Mouse (Mus musculus): Measurements from ENCODE around the gene Cdca7l.
"Not testable (repeated sequence)": the region's sequence is repeated elsewhere in the genome, so short reads cannot be mapped to it uniquely, and the experiment has no call there.

Cdca7l gene

DNA sequence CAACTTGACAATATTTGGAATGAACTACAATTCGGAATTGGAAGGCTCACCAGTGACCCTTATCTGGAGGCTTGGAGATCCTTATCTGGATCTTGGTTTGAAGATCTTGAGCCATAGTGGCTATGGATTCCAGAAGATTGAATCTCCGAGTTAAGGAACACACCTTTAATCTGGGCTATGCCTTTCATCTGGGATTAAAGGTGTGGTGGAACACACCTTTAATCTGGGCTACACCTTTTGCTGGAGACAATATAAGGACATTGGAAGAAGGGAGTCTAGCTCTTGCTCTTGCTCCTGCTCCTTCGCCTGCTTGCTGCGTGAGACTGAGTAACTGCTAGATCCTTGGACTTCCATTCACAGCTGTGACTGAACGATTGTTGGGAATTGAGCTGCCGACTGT, at the start of gene Cdca7l:
Gene Cdca7l (plus strand): TSS at position 301 of the 400 bp plus-strand sequence.
- DNase-seq (ENCODE audit: low read depth, low spot score): not testable (repeated sequence)

DNA sequence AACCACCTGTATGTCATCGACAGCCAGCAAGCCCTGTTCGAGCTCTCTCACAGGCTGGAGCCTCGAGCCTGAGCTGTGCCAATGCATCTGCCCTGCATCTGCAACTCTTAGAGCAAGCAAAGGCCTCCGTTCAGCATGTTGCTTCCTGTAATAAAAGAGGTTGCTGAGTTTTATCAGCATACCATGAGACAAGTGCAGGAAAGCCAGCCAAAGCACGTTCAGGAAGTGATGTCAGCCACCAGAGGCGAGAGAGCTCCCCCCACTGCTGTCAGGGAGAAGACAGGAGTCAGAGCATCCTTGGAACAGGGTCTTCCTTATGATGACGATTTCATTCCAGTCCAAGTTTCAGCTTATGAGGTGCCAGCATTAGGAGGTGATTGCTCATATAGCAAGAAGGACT, 48.1 kb upstream of the Cdca7l start:
- DNase-seq (ENCODE audit: low read depth, low spot score): peak; percentile 34

DNA sequence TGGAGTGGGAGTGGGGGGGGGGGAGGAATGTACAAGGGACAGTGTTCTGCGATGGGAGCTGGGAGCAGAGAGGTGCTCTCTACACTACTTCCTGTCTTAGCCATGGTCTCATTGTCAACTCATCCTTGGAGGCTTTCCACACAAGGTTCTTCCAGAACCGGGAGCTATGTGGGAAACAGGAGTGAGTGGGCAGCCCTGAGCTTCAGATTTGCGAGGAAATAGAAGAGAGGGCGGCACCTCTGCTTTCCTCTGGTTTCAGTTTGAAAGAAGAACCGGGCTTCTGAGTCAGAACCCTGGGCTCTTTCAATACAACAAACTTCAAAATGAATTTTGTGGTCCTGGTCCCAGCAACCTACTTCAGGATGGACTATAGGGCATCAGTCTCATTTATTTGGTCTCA, 43.7 kb upstream of the Cdca7l start:
- no peak for DNase-seq (ENCODE audit: low read depth, low spot score)

DNA sequence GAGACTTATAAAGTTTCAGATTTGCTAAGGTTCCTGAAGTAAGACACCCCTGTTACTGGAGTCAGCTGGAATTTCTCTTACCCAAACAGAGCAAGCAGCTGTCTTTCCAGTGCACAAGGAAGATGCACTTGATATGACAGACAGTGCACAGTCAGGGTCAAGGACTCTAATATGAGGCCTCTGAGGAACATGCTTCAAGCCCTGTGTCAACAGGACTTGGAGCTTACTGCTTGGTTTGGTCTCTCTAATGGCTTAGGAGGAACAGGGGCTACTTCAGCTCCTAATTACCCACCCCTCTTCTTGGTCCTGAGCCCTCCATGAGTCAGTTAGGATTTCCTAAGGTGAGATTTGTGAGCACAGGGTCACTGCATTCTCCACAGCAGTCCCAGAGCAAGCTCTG, 43.2 kb upstream of the Cdca7l start:
- DNase-seq (ENCODE audit: low read depth, low spot score): no peak

DNA sequence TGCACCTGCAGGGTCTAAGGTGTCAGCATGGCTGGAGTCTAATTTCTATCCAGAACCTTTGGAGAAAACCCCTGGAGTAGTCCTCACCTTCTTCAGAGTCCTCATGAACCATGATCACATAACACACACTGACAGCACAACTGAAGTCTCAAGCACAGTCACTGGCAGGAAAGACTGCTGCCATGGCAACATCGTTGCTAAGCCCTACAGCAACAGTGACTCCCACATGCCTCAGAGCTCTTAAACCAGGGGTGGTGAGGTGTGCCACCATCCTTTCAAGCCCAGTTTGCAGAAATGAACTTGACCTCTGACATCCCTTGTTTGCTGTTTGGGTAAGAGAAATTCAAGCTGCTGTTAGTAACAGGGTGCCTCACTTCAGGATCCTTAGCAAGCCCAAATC, 42.4 kb upstream of the Cdca7l start:
- peak; percentile 73 for DNase-seq (ENCODE audit: low read depth, low spot score)

DNA sequence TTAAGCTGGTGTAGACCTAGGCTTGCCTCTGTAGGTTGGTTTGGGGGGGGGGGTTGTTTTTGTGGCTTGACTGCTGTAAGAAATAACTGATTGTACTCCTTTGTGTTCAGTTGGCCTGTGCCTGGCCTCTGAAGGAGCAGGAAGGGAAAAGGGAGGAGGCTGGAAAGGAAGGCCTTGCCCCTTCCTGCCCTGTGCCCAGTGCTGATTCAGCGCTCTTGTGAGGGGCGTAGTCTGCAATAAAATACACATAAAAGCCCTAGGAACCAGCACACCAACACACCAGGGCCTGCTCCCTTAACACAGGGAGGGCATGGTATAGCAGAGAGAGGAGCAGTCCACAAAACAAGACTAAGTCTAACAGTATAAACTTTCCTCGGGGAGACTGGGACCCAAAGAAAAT, 40.8 kb upstream of the Cdca7l start:
- no peak for DNase-seq (ENCODE audit: low read depth, low spot score)

DNA sequence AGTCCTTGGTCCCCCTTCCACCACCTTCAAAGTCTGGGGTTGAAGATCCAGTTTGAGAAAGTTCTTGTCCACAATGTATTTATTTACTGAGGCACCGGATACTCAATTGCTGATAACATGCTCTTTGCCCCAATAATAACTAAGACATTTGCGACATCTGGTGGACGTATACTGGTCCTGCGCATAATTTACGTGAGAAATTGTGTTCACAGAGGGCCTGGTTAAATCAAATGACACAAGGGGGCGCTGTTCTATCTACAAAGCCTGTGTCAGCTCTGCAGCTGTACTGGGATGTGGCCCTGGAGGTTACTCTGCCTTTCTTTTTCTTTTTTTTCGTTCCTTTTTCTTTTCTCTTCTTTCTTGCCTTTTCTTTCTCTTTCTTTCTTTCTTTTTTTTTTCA, 39.2 kb upstream of the Cdca7l start:
- peak; percentile 91 for DNase-seq (ENCODE audit: low read depth, low spot score)

DNA sequence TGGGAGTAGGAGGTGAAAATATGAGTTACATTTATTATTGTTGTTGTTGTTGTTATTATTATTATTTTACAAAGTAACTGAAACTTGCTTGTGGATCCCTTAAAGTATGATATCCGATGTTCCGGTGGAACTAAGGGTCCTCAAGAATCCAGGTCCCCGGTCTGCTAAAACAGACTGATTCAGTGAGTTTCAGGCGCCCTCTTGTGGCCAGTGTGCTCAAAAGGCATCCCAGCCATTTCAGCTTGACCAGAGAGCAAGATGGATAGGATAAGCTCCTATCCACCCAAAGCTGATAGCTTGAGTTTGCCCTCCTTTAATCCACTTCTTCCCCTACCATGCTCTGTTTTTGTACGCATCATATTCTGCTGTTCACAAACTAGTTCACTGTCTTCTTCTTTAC, 35.0 kb upstream of the Cdca7l start:
- DNase-seq (ENCODE audit: low read depth, low spot score): peak; percentile 80

DNA sequence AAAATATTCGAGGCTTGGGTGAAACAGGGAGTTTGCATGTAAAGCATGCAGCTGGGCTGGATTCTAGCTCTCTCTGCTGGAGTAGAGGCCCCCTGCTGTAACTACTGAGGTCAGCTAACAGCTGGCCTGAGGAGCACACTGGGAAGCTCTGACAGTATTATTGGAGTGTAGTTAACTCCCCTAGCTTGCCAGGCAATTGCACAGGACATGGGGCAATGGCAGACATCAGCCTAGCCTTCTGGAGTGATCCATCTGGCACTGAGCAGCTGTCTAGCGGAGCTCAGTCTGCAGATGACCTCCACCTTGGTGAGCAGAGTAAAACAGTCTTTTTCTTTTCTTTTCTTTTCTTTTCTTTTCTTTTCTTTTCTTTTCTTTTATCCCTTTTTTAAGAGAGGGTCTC, 33.9 kb upstream of the Cdca7l start:
- no peak for DNase-seq (ENCODE audit: low read depth, low spot score)

DNA sequence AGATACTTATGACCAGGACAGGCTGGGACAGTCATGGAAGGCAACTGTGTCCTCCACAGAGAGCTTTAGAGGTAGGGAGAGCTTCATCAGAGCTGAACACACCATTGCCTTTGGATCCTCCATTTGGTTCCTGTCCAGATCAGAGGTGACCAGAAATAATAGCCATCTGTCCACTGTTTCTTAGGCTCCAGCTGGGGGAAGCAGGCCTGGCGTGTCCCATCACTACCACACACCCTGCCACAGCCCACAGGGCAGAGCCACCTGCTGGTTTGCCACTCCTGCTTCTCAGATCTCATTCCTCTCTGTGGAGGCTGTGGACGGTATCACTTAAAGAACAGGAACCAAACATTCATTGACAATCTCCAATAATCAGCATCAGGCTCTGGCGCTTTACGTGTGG, 32.9 kb upstream of the Cdca7l start:
- no peak for DNase-seq (ENCODE audit: low read depth, low spot score)

DNA sequence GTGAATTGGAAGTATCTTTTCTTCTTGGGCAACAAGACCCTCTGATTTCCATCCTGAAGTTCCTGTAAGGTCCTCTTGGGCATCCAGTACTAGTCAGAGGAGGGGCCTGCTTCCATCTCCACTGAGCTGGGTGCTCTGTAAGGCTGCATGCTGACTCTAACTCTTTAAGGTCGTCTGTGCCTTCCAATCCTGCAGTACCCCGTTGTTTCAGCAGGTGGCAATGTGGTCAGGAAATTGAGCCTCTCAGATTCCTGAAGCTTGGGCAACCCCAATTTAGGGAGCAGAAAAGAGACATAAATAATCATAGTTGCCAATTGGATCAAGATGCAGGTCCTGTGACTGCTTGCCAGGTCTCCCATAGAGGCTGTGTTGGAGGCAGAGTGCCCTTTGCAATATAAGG, 31.5 kb upstream of the Cdca7l start:
- peak; percentile 69 for DNase-seq (ENCODE audit: low read depth, low spot score)

DNA sequence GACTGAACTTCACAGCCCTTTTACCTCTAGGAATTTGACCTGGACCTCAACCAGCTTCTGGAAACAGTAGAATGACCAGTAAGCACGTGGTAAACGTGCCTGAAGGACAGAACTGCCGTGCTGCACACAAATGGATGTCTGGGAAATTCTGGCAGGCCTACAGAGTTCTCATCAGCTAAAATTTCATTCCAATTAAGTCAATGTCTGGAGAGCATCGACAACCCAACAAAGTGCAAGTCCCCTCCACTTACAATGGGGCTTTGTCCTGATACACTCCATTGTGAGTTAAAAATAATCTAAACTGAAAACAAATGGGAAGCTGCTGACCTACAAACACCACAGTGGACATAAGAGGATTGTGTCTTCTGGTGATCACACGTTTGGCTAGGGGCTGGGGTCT, 27.2 kb upstream of the Cdca7l start:
- DNase-seq (ENCODE audit: low read depth, low spot score): no peak

DNA sequence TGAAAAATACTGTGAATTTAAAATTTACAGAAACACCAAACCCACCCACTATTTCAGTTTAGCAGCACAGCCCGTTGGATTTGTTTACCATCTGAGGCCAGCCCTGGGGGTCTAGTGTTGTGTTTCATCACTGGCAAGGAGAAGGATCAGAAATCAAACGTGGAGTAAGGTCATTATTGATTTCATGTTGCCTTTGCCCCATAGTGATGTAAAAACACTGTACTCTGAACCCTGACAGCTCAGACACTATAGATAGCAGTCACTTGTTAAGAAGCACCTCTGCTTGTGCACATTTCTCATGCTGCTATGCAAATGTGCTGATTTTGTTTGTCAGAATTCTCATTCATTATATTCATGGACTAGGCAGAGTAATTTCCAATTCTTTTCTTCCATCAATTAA, 22.7 kb upstream of the Cdca7l start:
- no peak for DNase-seq (ENCODE audit: low read depth, low spot score)

DNA sequence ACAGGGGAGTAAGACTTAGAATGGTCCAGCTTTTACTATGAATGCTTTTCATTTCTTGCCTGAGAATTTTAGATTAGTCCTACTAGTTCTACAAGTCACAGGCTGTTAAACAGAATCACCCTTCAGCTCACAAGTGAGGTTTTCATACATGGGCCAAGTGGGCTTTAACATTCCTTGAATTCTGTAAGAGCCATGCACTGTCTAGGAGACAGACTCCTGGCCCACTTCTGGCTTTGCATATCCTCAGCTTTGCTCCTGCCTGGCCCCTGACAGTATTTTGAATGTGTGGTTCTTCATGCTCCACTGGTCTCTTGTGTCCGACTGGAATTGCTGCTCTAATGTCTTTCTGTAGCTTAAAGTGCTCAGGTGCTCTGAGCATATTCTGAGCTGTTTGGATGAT, 20.7 kb upstream of the Cdca7l start:
- no peak for DNase-seq (ENCODE audit: low read depth, low spot score)

DNA sequence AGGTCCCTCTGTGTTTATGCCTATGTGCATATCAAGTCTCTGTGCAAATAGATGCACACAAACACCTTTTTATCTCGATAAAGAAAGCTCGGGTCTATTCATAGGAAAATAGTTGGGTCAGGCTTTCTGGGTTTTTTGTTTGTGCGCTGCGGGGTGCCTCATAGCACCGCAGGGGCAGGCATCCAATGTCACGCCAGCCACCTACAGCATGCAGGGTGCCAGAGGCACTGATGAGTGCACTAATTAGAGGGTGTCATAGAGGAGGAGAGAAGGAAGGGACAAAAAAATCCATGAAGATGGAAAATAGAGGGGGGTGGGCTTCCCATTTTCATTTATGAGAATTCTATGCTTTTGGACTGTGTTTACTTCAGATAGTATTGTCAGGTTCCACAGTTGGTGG, 17.5 kb upstream of the Cdca7l start:
- DNase-seq (ENCODE audit: low read depth, low spot score): no peak

DNA sequence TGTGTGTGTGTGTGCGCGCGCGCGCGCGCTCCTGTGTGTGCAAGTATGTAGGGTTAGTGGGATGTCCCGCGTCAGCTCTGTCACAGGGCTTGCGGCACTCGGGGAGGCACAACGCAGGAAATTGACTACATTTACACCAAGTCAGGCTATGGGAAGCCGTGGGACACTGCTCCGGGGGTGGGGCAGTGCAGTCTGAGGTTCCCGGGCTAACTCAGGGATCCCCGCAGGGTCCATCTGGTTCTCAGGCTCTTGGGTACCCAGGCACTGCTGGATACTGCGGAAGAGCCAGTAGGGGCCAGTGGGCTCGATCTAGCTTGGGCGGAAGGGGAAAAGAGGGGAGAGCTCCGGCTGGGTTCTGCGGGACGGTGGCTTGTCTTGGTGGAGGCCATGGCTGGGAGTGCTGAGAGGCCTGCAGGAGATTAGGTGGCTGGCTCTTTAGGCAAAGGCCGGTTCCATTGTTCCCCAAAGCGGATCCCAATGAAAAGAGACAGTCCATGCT, 15.5 kb upstream of the Cdca7l start:
- no peak for DNase-seq (ENCODE audit: low read depth, low spot score)

DNA sequence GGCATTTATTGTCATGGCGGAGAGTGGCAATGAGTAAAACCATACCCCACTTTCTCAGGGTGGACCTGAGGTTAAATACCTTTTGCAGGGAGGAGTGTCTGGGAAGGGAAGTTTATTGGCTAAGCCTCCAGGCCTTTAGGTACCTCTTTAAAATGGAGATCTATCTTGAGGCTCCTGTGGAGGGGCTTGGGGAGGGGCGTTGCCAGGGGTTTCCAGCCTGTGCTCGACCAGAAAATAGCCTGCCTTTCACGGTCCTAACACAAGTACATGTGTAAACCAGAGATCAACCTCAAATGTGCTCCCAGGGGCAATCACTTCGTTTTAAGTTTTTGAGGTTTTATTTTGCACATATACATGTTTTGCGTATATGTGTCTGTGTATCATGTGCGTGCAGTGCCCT, 15.1 kb upstream of the Cdca7l start:
- no peak for DNase-seq (ENCODE audit: low read depth, low spot score)

DNA sequence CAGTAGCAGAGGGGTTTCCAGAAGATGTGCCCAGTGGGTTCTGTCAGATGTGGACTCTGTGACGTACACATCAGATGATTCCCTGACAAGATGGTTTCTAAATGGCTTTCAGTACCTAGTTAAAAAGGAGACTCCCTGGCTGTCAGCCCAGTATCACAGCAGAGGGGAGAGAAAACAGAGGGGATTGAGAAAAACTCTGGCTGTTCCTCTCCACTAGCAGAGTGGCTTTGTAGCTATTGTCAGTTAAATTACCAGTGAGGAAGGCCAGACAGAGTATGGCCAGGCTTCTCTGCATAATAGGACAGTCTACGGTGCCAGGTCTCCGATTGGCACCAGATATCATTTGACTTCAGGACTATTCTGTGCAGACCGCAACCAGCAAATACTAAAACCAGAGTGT, 8.8 kb upstream of the Cdca7l start:
- DNase-seq (ENCODE audit: low read depth, low spot score): no peak

DNA sequence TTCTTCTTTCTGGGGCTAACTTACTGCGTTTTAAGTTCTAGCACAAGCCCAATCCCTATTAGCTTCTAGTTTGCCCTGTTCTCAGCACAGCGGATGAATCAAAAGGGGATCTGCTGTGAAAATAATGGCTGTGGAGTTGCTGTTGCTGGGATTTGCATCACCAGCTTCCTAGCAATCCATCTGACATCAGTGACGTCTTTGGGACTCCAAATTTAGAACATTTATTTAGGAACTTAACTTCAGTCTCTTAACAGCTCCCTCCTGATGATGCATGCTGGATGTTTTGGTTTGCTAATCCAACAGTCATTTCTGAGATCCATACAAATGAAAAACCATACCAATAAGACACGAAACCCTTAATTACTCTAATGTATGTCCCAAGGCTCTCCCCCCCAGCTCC, 1.5 kb downstream of the Cdca7l start:
- DNase-seq (ENCODE audit: low read depth, low spot score): no peak

DNA sequence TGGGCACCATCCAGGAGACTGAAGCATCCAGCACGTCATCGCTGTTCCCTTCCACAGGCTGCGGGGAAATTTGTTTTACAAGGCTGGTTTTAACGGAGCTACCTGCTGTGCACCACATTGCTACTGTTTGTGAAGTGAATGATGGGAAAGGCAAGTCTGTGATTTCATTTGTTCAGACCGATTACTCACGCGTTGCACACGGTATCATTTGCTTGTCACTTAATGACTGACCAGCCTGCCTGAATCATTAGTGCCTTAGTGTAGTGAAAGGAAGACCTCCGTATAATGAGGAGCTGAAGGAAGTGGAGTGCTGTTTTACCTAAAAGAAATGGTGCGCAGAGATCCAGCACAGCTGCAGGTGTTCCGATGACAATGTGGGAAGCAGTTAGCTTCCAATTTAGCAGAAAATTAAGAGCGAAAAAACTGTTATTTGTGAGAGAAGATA, 1.9 kb downstream of the Cdca7l start:
- DNase-seq (ENCODE audit: low read depth, low spot score): no peak

DNA sequence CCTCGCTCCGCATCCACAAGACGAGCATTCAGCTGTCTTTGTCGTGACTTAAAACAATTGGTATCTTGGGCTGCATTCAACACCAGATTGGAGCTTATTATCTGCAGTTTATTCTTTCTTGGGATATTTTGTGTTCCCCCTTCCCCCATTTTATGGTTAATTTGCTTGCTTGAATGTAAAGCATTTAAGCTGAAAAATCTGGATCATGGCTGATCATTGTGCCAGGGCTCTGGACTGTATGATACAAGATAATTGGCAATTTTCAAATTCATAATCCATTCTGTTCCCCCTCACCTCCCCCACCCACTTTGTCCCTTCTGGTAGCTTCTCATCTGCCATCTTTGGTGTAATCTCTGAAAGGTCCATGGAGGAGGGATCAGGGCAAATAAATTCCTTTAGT, 2.4 kb downstream of the Cdca7l start:
- DNase-seq (ENCODE audit: low read depth, low spot score): no peak

DNA sequence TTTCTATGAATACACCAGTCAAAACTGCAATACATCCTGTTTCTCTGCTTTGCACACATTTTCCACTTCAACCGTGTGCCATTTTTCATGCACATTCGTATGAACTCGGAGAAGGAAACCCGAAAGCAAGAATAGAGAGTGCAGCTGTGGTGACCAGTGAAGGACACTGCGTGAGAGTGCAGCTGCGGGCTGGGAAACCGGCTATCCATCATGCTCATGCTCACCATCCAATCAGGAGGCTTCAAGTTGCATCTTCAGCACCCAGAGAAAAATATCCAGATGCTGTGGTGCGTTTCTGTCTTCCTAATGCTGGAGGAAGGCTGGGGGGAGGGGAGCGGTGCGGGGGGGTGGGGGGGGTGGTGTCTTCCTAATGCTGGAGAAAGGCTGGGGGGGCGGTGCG, 3.5 kb downstream of the Cdca7l start:
- no peak for DNase-seq (ENCODE audit: low read depth, low spot score)

DNA sequence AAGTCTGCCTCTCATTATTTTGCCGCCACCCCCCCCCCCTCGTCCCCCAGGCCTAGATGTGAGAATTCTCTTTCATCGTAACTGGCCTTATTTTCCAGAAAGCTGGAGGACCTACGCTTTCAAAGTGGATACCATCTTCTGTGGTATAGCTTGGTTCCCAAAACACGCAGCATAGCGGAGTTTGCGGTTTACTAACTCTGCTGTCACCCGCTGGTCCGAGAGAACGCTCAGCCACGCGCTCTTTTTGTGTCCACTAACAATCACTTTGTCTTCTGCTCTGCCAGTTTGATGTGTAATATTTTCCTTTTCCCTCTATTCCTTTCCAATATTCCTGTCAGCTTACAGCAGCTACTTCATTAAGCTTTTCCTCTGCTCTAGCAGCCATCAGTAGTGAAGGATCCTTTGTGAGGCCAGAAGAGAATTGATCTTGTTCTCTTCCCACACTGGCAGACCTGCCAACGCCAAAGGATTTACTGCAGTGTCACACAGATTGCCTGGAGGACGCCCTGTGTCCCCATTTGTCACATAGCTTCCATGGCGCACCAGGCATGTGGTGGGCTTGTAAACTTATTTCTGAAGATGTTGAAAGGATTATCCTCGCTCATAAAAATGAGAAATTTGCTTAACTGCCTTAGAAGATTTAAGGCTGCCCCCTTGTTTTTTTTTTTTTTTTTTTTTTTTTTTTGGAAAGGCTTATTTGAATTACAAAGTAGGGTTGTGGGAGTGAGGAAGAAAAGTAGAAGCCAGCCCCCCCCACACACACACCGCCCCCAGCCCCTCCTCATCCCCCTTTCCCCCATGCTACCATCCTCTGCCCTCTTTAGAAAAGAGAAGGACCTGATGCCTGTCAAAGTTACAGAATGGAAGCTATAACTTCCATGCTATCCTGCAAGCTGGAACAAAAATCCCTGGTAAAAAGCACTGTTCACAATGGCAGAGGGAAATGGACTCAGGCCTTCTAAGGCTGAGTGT, 4.6 kb downstream of the Cdca7l start:
- no peak for DNase-seq (ENCODE audit: low read depth, low spot score)

Data from CD4-positive, CD25-positive, alpha-beta regulatory T cell, adult 2 months (primary cell).